Mouse (Mus musculus) heart, postnatal 25 days (tissue): ENCODE measurements around the gene Knstrn. TPM values are rescaled to one million over a fixed set of nuclear protein-coding genes. Genes with fewer than 3 reads are reported as not detected.

ENCODE experiments used
- DNase-seq: peaks from one replicate; pipeline ENCODE4 v3.0.0; 2022; ENCODE audit warnings: low spot score
- intact Hi-C: fragments of 180-260 bp; cut with DNase I; formaldehyde crosslinking; loops from one replicate; pipeline ENCODE4 v1.15.1; 2025
- total RNA-seq, 2 experiments: library from RNA; stranded (reverse); gene quantifications; 2 replicates each; pipeline ENCODE4 v1.2.3; 2021

Gene Knstrn
- total RNA-seq, 2 experiments from 2014 or later = 1.4 to 1.6 TPM

GRCm38 (mm10) chr2:118846246-118846645 is 32.4 kb downstream of the Knstrn start:
- intact Hi-C loops = no loop called here
- DNase-seq = no peak

GRCm38 (mm10) chr2:118851756-118852155 is 38.0 kb downstream of the Knstrn start:
- no peak for DNase-seq
- intact Hi-C loops = no loop called here

GRCm38 (mm10) chr2:118861454-118862339 is 47.9 kb downstream of the Knstrn start, which contains the start of gene Ivd:
TSS of gene Ivd (plus strand) at chr2:118861954.
- peak; percentile 89 for DNase-seq
- intact Hi-C loops = loop anchor here (2.0 to 5.0 kb wide), 2 partner anchors 47 to 119 kb away; partner anchors contain the start of gene Knstrn

- intact Hi-C loops = loop anchor here (5.0 kb wide), 1 partner anchor 120 kb away; no protein-coding TSS in a partner anchor
- DNase-seq = no peak
Measured at GRCm38 (mm10) chr2:118862340-118862675, 48.5 kb downstream of the Knstrn start.

- intact Hi-C loops = no loop called here
Measured at GRCm38 (mm10) chr2:118870601-118871000, 56.8 kb downstream of the Knstrn start.

GRCm38 (mm10) chr2:118871032-118871431 is 57.2 kb downstream of the Knstrn start:
- DNase-seq = no peak
- intact Hi-C loops = no loop called here

More at GRCm38 (mm10) chr2:118870601-118871000, 56.8 kb downstream of the Knstrn start:
- no peak for DNase-seq

GRCm38 (mm10) chr2:118873018-118873417 is 59.2 kb downstream of the Knstrn start:
- intact Hi-C loops = no loop called here
- no peak for DNase-seq

- no peak for DNase-seq
- intact Hi-C loops = no loop called here
Measured at GRCm38 (mm10) chr2:118873890-118874430, 60.2 kb downstream of the Knstrn start.

- intact Hi-C loops = no loop called here
- DNase-seq = no peak
Measured at GRCm38 (mm10) chr2:118875316-118875715, 61.5 kb downstream of the Knstrn start.

GRCm38 (mm10) chr2:118876453-118876852 is 62.6 kb downstream of the Knstrn start:
- DNase-seq = no peak
- intact Hi-C loops = no loop called here

GRCm38 (mm10) chr2:118881019-118881418 is 67.2 kb downstream of the Knstrn start:
- intact Hi-C loops = loop anchor here (5.0 kb wide), 1 partner anchor 69 kb away; the partner anchor contains the start of gene Knstrn

GRCm38 (mm10) chr2:118881956-118882355 is 68.2 kb downstream of the Knstrn start:
- intact Hi-C loops = loop anchor here (2.0 to 5.0 kb wide), 2 partner anchors 70 to 117 kb away; partner anchors contain the start of gene Knstrn

More at GRCm38 (mm10) chr2:118881019-118881418, 67.2 kb downstream of the Knstrn start:
- no peak for DNase-seq

GRCm38 (mm10) chr2:118882840-118883679 is 69.3 kb downstream of the Knstrn start:
- peak; percentile 61 for DNase-seq
- intact Hi-C loops = loop anchor here (1.0 to 5.0 kb wide), 6 partner anchors 71 to 245 kb away; partner anchors contain the start of gene Knstrn

More at GRCm38 (mm10) chr2:118881956-118882355, 68.2 kb downstream of the Knstrn start:
- no peak for DNase-seq

GRCm38 (mm10) chr2:118887440-118887839 is 73.6 kb downstream of the Knstrn start:
- intact Hi-C loops = no loop called here
- DNase-seq = no peak

- DNase-seq = no peak
- intact Hi-C loops = no loop called here
Measured at GRCm38 (mm10) chr2:118887845-118888548, 74.2 kb downstream of the Knstrn start.

- intact Hi-C loops = no loop called here
Measured at GRCm38 (mm10) chr2:118891173-118891572, 77.4 kb downstream of the Knstrn start.

GRCm38 (mm10) chr2:118895990-118896913 is 82.4 kb downstream of the Knstrn start:
- DNase-seq = peak; percentile 17
- intact Hi-C loops = no loop called here

More at GRCm38 (mm10) chr2:118891173-118891572, 77.4 kb downstream of the Knstrn start:
- no peak for DNase-seq

GRCm38 (mm10) chr2:118896914-118897291 is 83.1 kb downstream of the Knstrn start:
- intact Hi-C loops = no loop called here
- no peak for DNase-seq
